Mouse (Mus musculus) kidney, postnatal 14 days (tissue): ENCODE measurements at regions not wholly inside any gene's neighbourhood (a gene's known extent, or its start where the extent isn't known, plus 50 kb on each side); places are given as distances from the start of the nearest gene placed in this dataset.

Experiments
- DNase-seq: peaks from one replicate; pipeline ENCODE4 v3.0.0; 2022; ENCODE audit warnings: mixed read lengths

- DNase-seq, result no peak
Measured at GRCm38 (mm10) chr12:110031326-110031725, 247.5 kb upstream of the Dio3 start.

DNA sequence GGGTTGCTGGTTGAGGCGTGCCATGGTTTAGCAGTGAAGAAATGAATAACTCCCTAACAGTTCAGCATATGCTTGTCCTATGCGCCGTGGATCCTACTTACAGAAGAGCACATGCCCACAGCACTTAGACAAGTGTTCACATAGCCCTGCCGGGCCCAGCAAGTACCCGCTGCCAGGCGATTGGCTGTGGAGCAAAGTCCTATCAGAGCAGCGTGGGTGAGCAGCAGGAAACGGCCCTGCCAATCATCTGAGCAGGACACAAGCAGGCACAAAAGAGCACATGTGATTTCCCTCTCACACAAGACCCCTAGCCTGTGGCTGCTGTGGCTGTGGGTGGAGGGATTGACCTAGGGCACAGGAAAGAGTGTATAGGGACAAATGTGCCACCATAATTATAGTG lies 243.7 kb upstream of the Dio3 start:
- no peak for DNase-seq

DNA sequence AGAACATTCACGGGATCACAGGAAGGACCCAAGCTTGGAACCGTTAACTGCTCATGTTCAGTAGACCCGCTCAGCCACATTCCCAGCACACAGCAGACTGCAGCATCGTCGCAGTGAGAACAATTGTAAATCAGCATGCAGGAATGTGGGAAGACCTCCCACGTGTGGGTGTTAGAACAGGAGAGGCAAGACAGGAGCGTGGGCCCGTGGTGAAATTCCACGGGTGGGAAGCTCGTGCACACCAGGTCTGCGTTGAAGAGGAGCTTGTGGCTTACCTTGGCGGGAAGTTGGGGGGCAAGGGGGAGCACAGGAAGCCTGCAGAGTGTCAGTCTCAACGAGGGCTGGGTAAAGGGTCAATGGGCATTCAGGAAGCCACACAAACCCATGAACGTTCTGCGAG lies 238.2 kb upstream of the Dio3 start:
- DNase-seq, result no peak

DNA sequence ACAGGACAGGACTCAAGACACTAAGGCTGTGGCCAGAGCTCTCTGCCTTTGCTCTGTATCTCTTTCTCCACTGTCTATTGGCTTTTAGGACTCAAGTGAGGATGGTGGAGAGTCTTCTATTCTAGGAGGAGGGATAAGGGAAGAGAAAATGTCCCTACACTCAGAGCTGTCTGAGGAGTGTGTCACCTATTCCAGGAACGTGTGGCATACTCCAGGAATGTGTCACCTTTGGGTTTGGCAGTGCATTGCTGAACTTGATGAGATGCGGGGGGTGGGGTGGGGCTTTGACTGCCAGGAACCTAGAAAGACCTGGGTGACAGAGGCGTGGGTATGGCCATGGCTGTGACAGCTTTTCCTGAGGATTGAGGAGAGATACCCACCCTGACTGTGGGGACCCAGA lies 237.1 kb upstream of the Dio3 start:
- DNase-seq, result no peak

- no peak for DNase-seq
Measured at GRCm38 (mm10) chr12:110044266-110044665, 234.6 kb upstream of the Dio3 start.

DNA sequence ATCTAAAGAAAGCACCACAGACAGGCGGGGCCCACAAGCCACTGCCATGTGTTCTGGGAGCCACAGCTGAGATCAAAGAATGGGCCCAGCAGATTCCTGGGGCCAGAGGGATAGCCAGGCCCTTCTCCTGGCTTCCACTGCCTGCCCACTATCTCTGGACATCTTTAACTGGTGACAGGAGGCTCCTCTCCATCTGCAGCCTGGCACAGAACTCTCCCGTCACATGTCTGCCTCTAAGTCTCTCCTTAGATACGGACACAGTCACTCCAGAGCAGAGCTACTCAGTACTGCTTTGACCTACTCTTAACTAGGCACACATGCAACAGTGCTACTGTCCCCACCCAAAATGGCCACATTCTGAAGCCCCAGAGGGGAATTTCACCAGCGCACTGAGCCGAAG lies 234.1 kb upstream of the Dio3 start:
- DNase-seq, result no peak

GRCm38 (mm10) chr12:110045770-110046330 lies 233.0 kb upstream of the Dio3 start:
- DNase-seq, result no peak

DNA sequence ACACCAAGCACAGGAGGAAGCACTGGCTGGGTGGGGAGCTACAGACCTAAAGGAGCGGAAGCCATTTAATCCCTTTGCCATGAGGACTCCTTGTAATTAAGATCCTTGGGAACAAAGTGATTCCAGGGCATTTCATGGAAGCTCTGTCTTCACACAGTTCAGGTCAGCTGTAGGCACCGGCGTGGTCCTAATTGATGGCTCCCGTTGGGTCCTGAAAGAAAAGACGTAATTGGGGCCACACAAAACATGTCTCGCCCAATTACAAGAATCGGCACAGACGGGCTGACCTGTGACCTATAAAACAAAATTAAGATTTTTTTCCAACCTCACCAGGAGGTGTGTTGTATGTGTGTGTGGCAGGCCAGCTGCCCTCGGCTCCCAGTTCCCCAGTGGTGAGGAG lies 232.3 kb upstream of the Dio3 start:
- DNase-seq, result no peak

GRCm38 (mm10) chr12:110047466-110048250 lies 231.2 kb upstream of the Dio3 start:
- DNase-seq, result no peak

DNA sequence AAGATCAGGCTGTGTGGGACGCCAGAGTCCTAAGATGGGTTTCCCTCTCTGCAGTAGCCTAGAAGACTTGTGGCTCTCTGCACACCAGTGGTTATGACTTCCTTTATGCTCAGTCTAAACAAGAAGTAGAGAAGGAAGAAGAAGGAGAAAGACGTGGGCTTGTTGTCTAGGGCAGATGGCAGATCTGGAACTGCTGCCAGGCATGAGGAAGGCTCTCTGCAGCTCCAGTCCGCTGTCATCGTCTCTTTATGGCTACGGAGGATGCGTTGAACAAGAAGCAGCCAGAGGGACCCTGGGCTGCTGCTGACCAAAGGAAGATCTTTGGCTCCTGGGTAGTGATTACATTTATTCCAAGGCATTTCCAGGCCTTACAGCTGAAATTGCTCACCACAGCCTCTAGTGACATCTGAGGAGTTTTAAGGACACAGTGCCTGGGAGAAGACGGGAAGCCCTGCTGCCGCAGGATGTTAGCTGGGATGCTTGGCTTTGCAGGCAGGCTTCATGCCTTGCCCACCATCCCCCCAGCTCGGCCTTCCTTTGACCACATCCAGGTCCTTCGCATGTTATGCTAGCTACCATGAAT lies 229.6 kb upstream of the Dio3 start:
- DNase-seq, result peak; percentile 17

- no peak for DNase-seq
Measured at GRCm38 (mm10) chr12:110059321-110059720, 219.5 kb upstream of the Dio3 start.

GRCm38 (mm10) chr12:110061961-110062360 lies 216.9 kb upstream of the Dio3 start:
- DNase-seq, result no peak

GRCm38 (mm10) chr12:110063013-110063412 lies 215.9 kb upstream of the Dio3 start:
- no peak for DNase-seq

- no peak for DNase-seq
Measured at GRCm38 (mm10) chr12:110066361-110066885, 212.4 kb upstream of the Dio3 start.

- no peak for DNase-seq
Measured at GRCm38 (mm10) chr12:110070506-110070905, 208.4 kb upstream of the Dio3 start.

GRCm38 (mm10) chr12:110071823-110072222 lies 207.0 kb upstream of the Dio3 start:
- DNase-seq, result no peak

- DNase-seq, result no peak
Measured at GRCm38 (mm10) chr12:110074921-110075320, 203.9 kb upstream of the Dio3 start.

DNA sequence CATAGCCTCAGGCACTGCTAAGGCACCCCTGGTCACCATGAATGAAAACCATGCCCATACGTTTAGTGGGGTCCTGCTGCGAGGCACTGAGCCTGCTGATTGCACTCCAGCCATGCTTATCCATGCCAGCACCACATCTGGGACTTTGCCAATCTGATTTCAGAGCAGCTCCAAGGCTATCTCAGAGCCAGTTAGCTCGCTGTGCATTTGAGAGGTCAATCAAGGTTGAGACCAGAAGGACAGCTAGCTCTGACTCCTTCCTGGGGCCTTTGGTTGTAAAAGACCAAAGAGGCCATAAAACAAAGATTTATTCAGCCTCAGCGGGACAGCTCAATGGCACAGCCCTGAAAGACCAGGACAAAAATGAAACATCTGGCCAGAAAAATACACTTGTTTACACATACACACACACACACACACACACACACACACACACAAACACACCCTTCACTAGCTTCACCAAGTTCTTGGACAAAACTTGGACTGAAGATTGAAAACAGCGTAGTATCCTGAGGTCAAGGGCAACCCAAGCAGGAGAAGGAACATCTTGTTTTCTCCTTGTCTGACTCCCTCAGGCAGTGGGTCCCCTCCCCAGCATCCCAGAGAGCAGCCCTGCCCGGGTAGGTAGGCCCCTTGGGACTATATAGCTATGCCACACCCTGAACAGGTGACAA lies 201.5 kb upstream of the Dio3 start:
- peak; percentile 67 for DNase-seq

DNA sequence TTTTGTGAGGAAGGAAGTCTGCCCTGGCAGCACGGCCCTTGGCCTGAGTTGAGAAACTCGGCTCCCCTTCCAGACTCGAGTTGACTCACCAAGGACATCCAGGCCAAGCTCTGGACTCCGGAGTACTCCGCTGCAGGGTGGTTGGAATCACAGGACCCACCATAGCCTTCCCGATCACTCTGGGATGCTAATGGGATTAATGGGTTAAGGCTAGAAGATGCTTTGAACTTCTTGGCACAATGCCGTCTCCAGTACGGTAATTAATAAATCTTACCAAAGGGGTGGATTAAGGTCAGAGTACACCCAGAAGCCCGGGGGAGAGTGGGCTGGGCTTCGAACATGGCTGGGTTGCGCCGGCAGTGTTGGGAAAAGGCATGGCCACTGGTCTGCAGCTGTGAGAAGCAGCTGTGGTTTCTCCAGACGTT lies 200.8 kb upstream of the Dio3 start:
- peak; percentile 76 for DNase-seq

DNA sequence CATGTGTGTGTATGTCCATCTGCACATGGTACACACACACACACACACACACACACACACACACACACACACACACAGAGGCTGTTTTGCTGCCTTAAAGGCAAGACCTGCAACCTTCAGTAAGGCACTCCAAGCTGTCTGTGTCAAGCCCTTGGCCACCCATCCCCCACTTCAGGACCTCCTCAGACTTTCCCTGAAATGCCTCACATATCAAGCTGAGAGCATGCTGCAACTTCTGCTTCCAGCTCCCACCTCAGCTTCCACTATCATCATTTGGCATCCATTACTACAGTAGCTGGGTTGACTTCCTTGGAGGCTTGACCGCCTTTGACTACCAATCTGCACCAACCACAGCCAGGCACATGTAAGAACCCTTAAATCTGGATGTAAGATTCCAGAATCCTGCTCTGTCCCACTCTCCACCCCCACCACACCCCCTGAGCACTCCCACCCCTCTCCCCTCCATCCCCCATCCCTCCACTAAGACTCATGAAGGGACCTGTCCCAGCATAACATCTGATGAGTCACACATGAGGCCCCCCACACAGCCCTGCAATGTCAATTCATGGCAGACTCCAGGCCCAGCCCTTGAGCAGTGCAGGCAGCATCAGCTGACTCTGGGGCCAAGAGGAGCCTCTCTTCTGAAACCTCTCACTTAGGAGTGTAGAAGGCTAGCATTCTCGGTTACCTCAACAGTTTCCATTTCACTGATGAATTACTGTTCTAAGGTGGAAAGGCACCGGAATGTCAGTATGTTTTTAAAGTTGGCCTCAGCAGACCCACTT lies 196.8 kb upstream of the Dio3 start:
- DNase-seq, result no peak

DNA sequence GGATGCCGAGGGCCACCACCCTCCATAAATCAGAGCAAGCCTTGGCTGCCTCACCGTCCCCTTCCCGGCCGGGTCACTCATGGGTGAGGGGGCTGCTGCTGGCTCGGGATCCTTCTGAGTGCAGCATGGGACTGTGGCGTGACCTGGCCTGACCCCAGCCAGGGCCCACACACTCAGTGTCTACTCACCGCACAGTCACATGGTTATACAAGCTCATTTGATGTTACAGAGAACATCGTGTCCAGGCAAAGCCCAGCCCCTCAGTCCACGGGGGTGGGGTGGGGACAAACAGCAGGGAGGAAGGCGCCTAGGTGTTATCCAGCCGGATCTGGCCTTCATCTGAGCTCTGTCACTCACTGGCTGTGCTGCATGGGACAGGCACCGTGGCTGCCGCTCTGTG lies 195.9 kb upstream of the Dio3 start:
- DNase-seq, result peak; percentile 70

- DNase-seq, result no peak
Measured at GRCm38 (mm10) chr12:110083471-110083870, 195.4 kb upstream of the Dio3 start.

DNA sequence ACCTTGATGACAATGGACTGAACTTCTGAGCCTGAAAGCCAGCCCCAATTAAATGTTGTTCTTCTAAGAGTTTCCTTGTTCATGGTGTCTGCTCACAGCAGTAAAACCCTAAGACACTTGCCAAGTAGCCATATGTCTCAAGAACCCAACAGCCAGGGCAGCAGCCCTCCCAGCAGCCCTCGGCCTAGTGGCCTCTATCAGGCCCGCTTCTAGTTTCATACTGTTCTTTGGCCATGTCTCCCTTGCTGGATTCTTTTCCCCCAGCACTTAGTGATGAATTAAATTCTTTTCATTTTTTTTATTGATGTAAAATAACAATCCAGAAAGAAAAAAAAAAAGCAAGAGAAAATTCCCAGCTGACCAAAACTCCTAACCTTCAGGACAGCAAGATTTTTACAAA lies 191.9 kb upstream of the Dio3 start:
- peak; percentile 28 for DNase-seq
